Comparison of ENCODE assay signal across 9 mouse cellular contexts in the genomic region with DNA sequence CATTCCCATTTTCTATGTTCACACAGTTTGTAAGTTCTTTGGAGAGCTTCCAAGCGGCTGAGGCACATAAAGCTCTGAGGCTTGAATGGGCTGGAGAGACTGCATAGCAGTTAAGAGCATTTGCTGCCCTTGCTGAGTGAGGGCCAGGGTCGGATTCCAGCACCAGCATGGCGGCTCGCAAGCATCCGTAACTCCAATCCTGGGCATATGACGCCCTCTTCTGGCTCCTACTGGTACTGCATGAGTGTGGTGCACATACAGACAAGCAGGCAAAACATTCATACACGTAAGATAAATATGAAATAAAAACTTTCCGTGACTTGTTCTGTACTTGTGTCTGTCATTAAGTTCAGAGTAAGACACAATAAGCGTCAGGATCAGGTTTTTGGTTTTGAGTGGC. TPM values are rescaled to one million over a fixed set of nuclear protein-coding genes. Genes with fewer than 3 reads are reported as not detected.
A peak's percentile ranks its signal among the peaks of the same experiment; 100 is the strongest.
DNase-seq lines count a peak whose midpoint lies in the region; ATAC-seq and TF ChIP-seq lines count a peak whose summit lies in the region.
"Had no signal": no experiment of that assay in that cellular context is flagged by ENCODE, and none has a peak within 500 bp of the region (broad histone marks: within the 10 kb centered on the region; RNA-seq: fewer than 3 reads in every experiment).

No protein-coding gene starts in this region.

- H3K9me3 ChIP-seq in forebrain, embryonic 11.5 days (ENCODE audit: control insufficient read depth, low read length), result no peaks in the 10 kb centered on the region
- no peaks in the 10 kb centered on the region for H3K9me3 ChIP-seq in forebrain, embryonic 12.5 days
- no peaks in the 10 kb centered on the region for H3K9me3 ChIP-seq in liver, postnatal 0 days (ENCODE audit: low read length)
- H3K9me3 ChIP-seq: lung, embryonic 15.5 days had no signal

- WGBS in forebrain, embryonic 11.5 days, result 54% methylated on average over 9 of the region's 9 CpGs
- WGBS in forebrain, embryonic 12.5 days, result 63% methylated on average over 9 of the region's 9 CpGs
- WGBS in liver, postnatal 0 days (ENCODE audit: insufficient replicate concordance), result 66% methylated on average over 9 of the region's 9 CpGs

- no peak overlapping the region for H3K4me2 ChIP-seq in forebrain, embryonic 11.5 days (ENCODE audit: low read depth, low read length, severe bottlenecking)
- H3K4me2 ChIP-seq in forebrain, embryonic 12.5 days, result no peak overlapping the region
- H3K4me2 ChIP-seq in liver, postnatal 0 days (ENCODE audit: low read depth, low read length), result no peak overlapping the region
- H3K4me2 ChIP-seq: lung, embryonic 15.5 days had no signal

- no peaks in the 10 kb centered on the region for H3K36me3 ChIP-seq in forebrain, embryonic 11.5 days (ENCODE audit: control insufficient read depth, insufficient read depth, low read length)
- H3K36me3 ChIP-seq in forebrain, embryonic 12.5 days (replicated peaks), result no peaks in the 10 kb centered on the region
- H3K36me3 ChIP-seq in liver, postnatal 0 days (replicated peaks; ENCODE audit: insufficient read depth, low read length), result no peaks in the 10 kb centered on the region
- H3K36me3 ChIP-seq: lung, embryonic 15.5 days had no signal

- no peak for ATAC-seq in forebrain, embryonic 11.5 days (replicated peaks; ENCODE audit: low FRiP score)
- no peak for ATAC-seq in forebrain, embryonic 12.5 days (ENCODE audit: low FRiP score)
- peak; percentile 50 for ATAC-seq in liver, postnatal 0 days
- no peak for ATAC-seq in megakaryocyte-erythroid progenitor cell, adult 5-6 weeks (replicated peaks; ENCODE audit: low FRiP score, low TSS enrichment, poor library complexity, severe bottlenecking)

- H3K27me3 ChIP-seq in forebrain, embryonic 11.5 days (ENCODE audit: control insufficient read depth, insufficient read depth, low read length), result no peaks in the 10 kb centered on the region
- H3K27me3 ChIP-seq in forebrain, embryonic 12.5 days, result no peaks in the 10 kb centered on the region
- no peaks in the 10 kb centered on the region for H3K27me3 ChIP-seq in liver, postnatal 0 days (ENCODE audit: insufficient read depth, low read length)
- H3K27me3 ChIP-seq: lung, embryonic 15.5 days had no signal

- intact Hi-C loops in left cerebral cortex, postnatal 4 days (cut with DNase I), result no loop called here

- DNase-seq in forebrain, embryonic 11.5 days (ENCODE audit: low spot score), result peak; percentile 68
- peak; percentile 54 for DNase-seq in 3T3-L1 (ENCODE audit: low read depth, low spot score)
- peak; percentile 49 for DNase-seq in adrenal gland, postnatal 25 days
- peak; percentile 31 for DNase-seq in hindlimb bud, embryonic 11.5 days (ENCODE audit: extremely low spot score, low read depth, low spot score)
- DNase-seq in liver, postnatal 0 days, result peak; percentile 67
- DNase-seq in left cerebral cortex, postnatal 4 days, result no peak

- TF ChIP-seq EP300 in liver, postnatal 0 days (IDR thresholded peaks at IDR 0.05; ENCODE audit: low read depth), result no peak

- H3K4me1 ChIP-seq in forebrain, embryonic 11.5 days (replicated peaks; ENCODE audit: control insufficient read depth, insufficient read depth, low read length), result no peaks in the 10 kb centered on the region; the same call in 1 of the 2 replicates
- peaks cover 5% of the 10 kb centered on the region; the same call in 1 of the 2 replicates for H3K4me1 ChIP-seq in forebrain, embryonic 12.5 days
- peaks cover 21% of the 10 kb centered on the region for H3K4me1 ChIP-seq in liver, postnatal 0 days (ENCODE audit: insufficient read depth)

- TF ChIP-seq CTCF in liver, postnatal 0 days (IDR thresholded peaks at IDR 0.05; ENCODE audit: low read depth), result peak; percentile 81

- no peak overlapping the region for H3K4me3 ChIP-seq in forebrain, embryonic 11.5 days (ENCODE audit: low read depth, low read length)
- H3K4me3 ChIP-seq in forebrain, embryonic 12.5 days (replicated peaks), result no peak overlapping the region
- H3K4me3 ChIP-seq in liver, postnatal 0 days (ENCODE audit: low read depth, low read length), result no peak overlapping the region
- H3K4me3 ChIP-seq: lung, embryonic 15.5 days had no signal

- no peak overlapping the region for H3K9ac ChIP-seq in forebrain, embryonic 11.5 days (ENCODE audit: low read length)
- H3K9ac ChIP-seq in forebrain, embryonic 12.5 days, result no peak overlapping the region
- no peak overlapping the region for H3K9ac ChIP-seq in liver, postnatal 0 days (replicated peaks)
- H3K9ac ChIP-seq: lung, embryonic 15.5 days had no signal

- H3K27ac ChIP-seq in forebrain, embryonic 11.5 days (ENCODE audit: low read depth, low read length), result no peak overlapping the region
- H3K27ac ChIP-seq in forebrain, embryonic 12.5 days, result no peak overlapping the region
- H3K27ac ChIP-seq in liver, postnatal 0 days (ENCODE audit: low read depth), result peak overlapping the region; percentile 39; the same call in 1 of the 2 replicates
- H3K27ac ChIP-seq: lung, embryonic 15.5 days had no signal

RNA-seq across cellular contexts. Expression of a gene that starts 19.6 kb away (rescaled TPM):
- polyA plus RNA-seq in forebrain, embryonic 11.5 days (2014; fragmentation: Nextera tagmentation; extraction: Ambion mirVana), result 0.60 and 1.2 TPM in 2 replicates
- polyA plus RNA-seq in forebrain, embryonic 12.5 days (2016; fragmentation: Nextera tagmentation; extraction: Ambion mirVana), result 0.51 and 0.84 TPM in 2 replicates
- total RNA-seq in adrenal gland, postnatal 25 days (2021), result 3.8 and 4.6 TPM in 2 replicates
- polyA plus RNA-seq in liver, postnatal 0 days (2015; fragmentation: Nextera tagmentation; extraction: Ambion mirVana), result 1.1 and 1.4 TPM in 2 replicates
- total RNA-seq in left cerebral cortex, postnatal 4 days (2021), result under 1 TPM; 0.30 to 0.97 TPM
- total RNA-seq in megakaryocyte-erythroid progenitor cell, adult 5-6 weeks (2014; fragmentation: Nextera tagmentation), result 0.20 TPM in 1 of 2 replicates, not detected in the other
- total RNA-seq in megakaryocyte-erythroid progenitor cell, adult 5-6 weeks (2017), result 0.80 and 1.4 TPM in 2 replicates

RNA-seq across cellular contexts. Expression of a gene that starts 19.8 kb away (rescaled TPM):
- polyA plus RNA-seq in forebrain, embryonic 11.5 days (2014; fragmentation: Nextera tagmentation; extraction: Ambion mirVana), result 2.4 TPM in 2 replicates
- 1.3 and 1.6 TPM in 2 replicates for polyA plus RNA-seq in forebrain, embryonic 12.5 days (2016; fragmentation: Nextera tagmentation; extraction: Ambion mirVana)
- 16.6 and 25.6 TPM in 2 replicates for total RNA-seq in adrenal gland, postnatal 25 days (2021)
- polyA plus RNA-seq in liver, postnatal 0 days (2015; fragmentation: Nextera tagmentation; extraction: Ambion mirVana), result 2.8 and 3.6 TPM in 2 replicates
- 1 to 10 TPM; 6.4 to 8.7 TPM for total RNA-seq in left cerebral cortex, postnatal 4 days (2021)
- 4.7 TPM in 1 of 2 replicates, not detected in the other for total RNA-seq in megakaryocyte-erythroid progenitor cell, adult 5-6 weeks (2014; fragmentation: Nextera tagmentation)
- total RNA-seq in megakaryocyte-erythroid progenitor cell, adult 5-6 weeks (2017), result 0.47 TPM in 1 of 2 replicates, not detected in the other

RNA-seq across cellular contexts. Expression of a gene that starts 29.9 kb away (rescaled TPM):
- not detected in 2 replicates for polyA plus RNA-seq in forebrain, embryonic 11.5 days (2014; fragmentation: Nextera tagmentation; extraction: Ambion mirVana)
- polyA plus RNA-seq in forebrain, embryonic 12.5 days (2016; fragmentation: Nextera tagmentation; extraction: Ambion mirVana), result 0.26 TPM in 1 of 2 replicates, not detected in the other
- 3.8 and 4.1 TPM in 2 replicates for total RNA-seq in adrenal gland, postnatal 25 days (2021)
- polyA plus RNA-seq in liver, postnatal 0 days (2015; fragmentation: Nextera tagmentation; extraction: Ambion mirVana), result 0.46 and 0.83 TPM in 2 replicates
- total RNA-seq in left cerebral cortex, postnatal 4 days (2021), result 1 to 10 TPM in 1 of 2 experiments, under 1 TPM in 1; 0.93 to 1.3 TPM
- 5.0 and 6.5 TPM in 2 replicates for total RNA-seq in megakaryocyte-erythroid progenitor cell, adult 5-6 weeks (2014; fragmentation: Nextera tagmentation)
- total RNA-seq in megakaryocyte-erythroid progenitor cell, adult 5-6 weeks (2017), result 11.7 and 23.0 TPM in 2 replicates

RNA-seq across cellular contexts. Expression of a gene that starts 33.6 kb away (rescaled TPM):
- 110 and 117 TPM in 2 replicates for polyA plus RNA-seq in forebrain, embryonic 11.5 days (2014; fragmentation: Nextera tagmentation; extraction: Ambion mirVana)
- polyA plus RNA-seq in forebrain, embryonic 12.5 days (2016; fragmentation: Nextera tagmentation; extraction: Ambion mirVana), result 106 and 119 TPM in 2 replicates
- 91.6 and 91.8 TPM in 2 replicates for total RNA-seq in adrenal gland, postnatal 25 days (2021)
- 14.5 and 15.2 TPM in 2 replicates for polyA plus RNA-seq in liver, postnatal 0 days (2015; fragmentation: Nextera tagmentation; extraction: Ambion mirVana)
- total RNA-seq in left cerebral cortex, postnatal 4 days (2021), result 100 to 1,000 TPM; 117 to 129 TPM
- total RNA-seq in megakaryocyte-erythroid progenitor cell, adult 5-6 weeks (2014; fragmentation: Nextera tagmentation), result 96.1 and 117 TPM in 2 replicates
- total RNA-seq in megakaryocyte-erythroid progenitor cell, adult 5-6 weeks (2017), result 98.4 and 120 TPM in 2 replicates

RNA-seq across cellular contexts. Expression of a gene that starts 43.0 kb away (rescaled TPM):
- polyA plus RNA-seq in forebrain, embryonic 11.5 days (2014; fragmentation: Nextera tagmentation; extraction: Ambion mirVana), result 61.2 and 65.7 TPM in 2 replicates
- polyA plus RNA-seq in forebrain, embryonic 12.5 days (2016; fragmentation: Nextera tagmentation; extraction: Ambion mirVana), result 31.3 and 35.4 TPM in 2 replicates
- 98.5 and 101 TPM in 2 replicates for total RNA-seq in adrenal gland, postnatal 25 days (2021)
- polyA plus RNA-seq in liver, postnatal 0 days (2015; fragmentation: Nextera tagmentation; extraction: Ambion mirVana), result 6.6 and 6.8 TPM in 2 replicates
- total RNA-seq in left cerebral cortex, postnatal 4 days (2021), result 10 to 100 TPM; 49.6 to 54.6 TPM
- total RNA-seq in megakaryocyte-erythroid progenitor cell, adult 5-6 weeks (2014; fragmentation: Nextera tagmentation), result 106 TPM in 2 replicates
- 11.9 and 26.6 TPM in 2 replicates for total RNA-seq in megakaryocyte-erythroid progenitor cell, adult 5-6 weeks (2017)
